In genomic region chr17:44035005-44035404, GRCm38 (mm10) we compare ENCODE assay signal across 28 mouse cellular contexts. TPM values are rescaled to one million over a fixed set of nuclear protein-coding genes. Genes with fewer than 3 reads are reported as not detected.
DNase-seq lines count a peak whose midpoint lies in the region; ATAC-seq lines count a peak whose summit lies in the region.
"Had no signal": no experiment of that assay in that cellular context is flagged by ENCODE, and none has a peak within 500 bp of the region (broad histone marks: within the 10 kb centered on the region; RNA-seq: fewer than 3 reads in every experiment).

No protein-coding gene starts in this region.

- ATAC-seq in forebrain, embryonic 11.5 days (replicated peaks; ENCODE audit: low FRiP score) = no peak
- ATAC-seq: activated CD4-positive, CD25-positive, alpha-beta regulatory T cell, adult 4 months; forebrain, embryonic 14.5 days; forebrain, postnatal 0 days; hindbrain, embryonic 16.5 days; intestine, embryonic 15.5 days had no signal

- H3K27ac ChIP-seq in forebrain, embryonic 11.5 days (ENCODE audit: low read depth, low read length) = no peak overlapping the region
- H3K27ac ChIP-seq: embryonic facial prominence, embryonic 10.5 days; embryonic facial prominence, embryonic 13.5 days; forebrain, embryonic 10.5 days; gastrocnemius, adult 2 months; heart, adult 2 months; heart, embryonic 10.5 days; hindbrain, embryonic 13.5 days; intestine, embryonic 15.5 days had no signal

- H3K4me3 ChIP-seq in forebrain, embryonic 11.5 days (ENCODE audit: low read depth, low read length) = no peak overlapping the region
- H3K4me3 ChIP-seq: embryonic facial prominence, embryonic 10.5 days; embryonic facial prominence, embryonic 13.5 days; forebrain, embryonic 10.5 days; gastrocnemius, adult 2 months; heart, adult 2 months; heart, embryonic 10.5 days; hindbrain, embryonic 13.5 days; intestine, embryonic 15.5 days had no signal

- 94% methylated on average over 1 of the region's 1 CpGs for WGBS in forebrain, embryonic 11.5 days

- no peaks in the 10 kb centered on the region for H3K27me3 ChIP-seq in forebrain, embryonic 11.5 days (ENCODE audit: control insufficient read depth, insufficient read depth, low read length)
- H3K27me3 ChIP-seq: embryonic facial prominence, embryonic 13.5 days; hindbrain, embryonic 13.5 days; intestine, embryonic 15.5 days had no signal

- intact Hi-C loops in gastrocnemius, postnatal 36 days (cut with DNase I) = loop anchor here (5.0 kb wide), 1 partner anchor 333 kb away; no protein-coding TSS in a partner anchor

- H3K9ac ChIP-seq in forebrain, embryonic 11.5 days (ENCODE audit: low read length) = no peak overlapping the region
- H3K9ac ChIP-seq: embryonic facial prominence, embryonic 13.5 days; forebrain, postnatal 0 days; hindbrain, embryonic 13.5 days; intestine, embryonic 15.5 days had no signal

- no peaks in the 10 kb centered on the region for H3K36me3 ChIP-seq in forebrain, embryonic 11.5 days (ENCODE audit: control insufficient read depth, insufficient read depth, low read length)
- H3K36me3 ChIP-seq: embryonic facial prominence, embryonic 10.5 days; embryonic facial prominence, embryonic 13.5 days; forebrain, embryonic 10.5 days; heart, embryonic 10.5 days; hindbrain, embryonic 13.5 days; intestine, embryonic 15.5 days had no signal

- no peak overlapping the region for H3K4me2 ChIP-seq in forebrain, embryonic 11.5 days (ENCODE audit: low read depth, low read length, severe bottlenecking)
- H3K4me2 ChIP-seq: embryonic facial prominence, embryonic 13.5 days; hindbrain, embryonic 13.5 days; intestine, embryonic 15.5 days had no signal

- H3K4me1 ChIP-seq in forebrain, embryonic 11.5 days (replicated peaks; ENCODE audit: control insufficient read depth, insufficient read depth, low read length) = no peaks in the 10 kb centered on the region
- H3K4me1 ChIP-seq: intestine, embryonic 15.5 days had no signal

- H3K9me3 ChIP-seq in forebrain, embryonic 11.5 days (ENCODE audit: control insufficient read depth, low read length) = no peaks in the 10 kb centered on the region
- H3K9me3 ChIP-seq: embryonic facial prominence, embryonic 10.5 days; embryonic facial prominence, embryonic 13.5 days; forebrain, embryonic 10.5 days; heart, embryonic 10.5 days; hindbrain, embryonic 13.5 days; intestine, embryonic 15.5 days had no signal

- DNase-seq in 3134 (ENCODE audit: extremely low read depth, insufficient read length, low spot score) (peak; percentile 77), 3T3-L1 (ENCODE audit: low read depth, low spot score) (peak; percentile 93)
- peak; percentile 73 for DNase-seq in Muller cell, postnatal 12 days (ENCODE audit: inconsistent ontology term)
- peak; percentile 27 for DNase-seq in brain, adult 2 months (ENCODE audit: low read depth, low spot score)
- no peak for DNase-seq in thymus, postnatal 36 days
- DNase-seq in forebrain, embryonic 11.5 days (ENCODE audit: low spot score) = no peak
- DNase-seq in gastrocnemius, postnatal 36 days = no peak
- DNase-seq in thymus, postnatal 14 days = no peak
- DNase-seq: adrenal gland, postnatal 10 days; cerebellum, adult 11-12 months; cerebellum, adult 8-10 months; cerebellum, postnatal 10 days; cerebellum, postnatal 36 days; embryo, embryonic 11 days; forebrain, postnatal 0 days; gastrocnemius, adult 2 months; gastrocnemius, postnatal 14 days; heart, adult 2 months; kidney, adult 18-20 months had no signal

RNA-seq across cellular contexts. Expression of gene Enpp5, which starts 43.6 kb away (rescaled TPM):
- 8.1 and 10.9 TPM in 2 replicates for polyA plus RNA-seq in forebrain, embryonic 11.5 days (2014; fragmentation: Nextera tagmentation; extraction: Ambion mirVana)
- total RNA-seq in gastrocnemius, postnatal 36 days (2021) = 1 to 10 TPM; 5.5 to 5.6 TPM

Comparison
In these comparisons a context has a peak if more than half of its experiments do, and no peak if none do; other contexts are left out.
1. DNase-seq: peak in 3134 (single experiment), 3T3-L1 (single experiment), Muller cell, postnatal 12 days (single experiment) and brain, adult 2 months (single experiment); none in thymus, postnatal 36 days (0 of 2), forebrain, embryonic 11.5 days (single experiment), gastrocnemius, postnatal 36 days (0 of 2) and thymus, postnatal 14 days (single experiment).